Mouse (Mus musculus): ENCODE data around the gene Mdm2.

DNA sequence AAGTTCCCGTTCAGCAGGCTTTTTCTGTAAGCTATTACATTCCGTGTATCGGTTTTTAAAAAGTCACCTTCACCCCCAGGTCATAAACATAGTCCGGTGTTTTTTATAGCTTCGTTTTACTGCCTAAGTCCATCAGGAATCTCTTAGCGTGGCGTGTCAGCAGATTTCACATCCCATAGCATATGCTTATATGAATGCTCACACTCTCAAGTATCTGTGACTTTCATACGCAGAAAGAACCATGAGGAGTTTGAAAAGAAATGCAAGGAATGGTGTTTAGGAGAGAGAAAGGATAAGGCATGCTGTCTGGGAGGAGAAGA lies 66.2 kb downstream of the Mdm2 start:
- TF ChIP-seq CTCF (IDR thresholded peaks at IDR 0.05; ENCODE audit: extremely low read depth, insufficient read depth, low read length) = no peak
- no peak for TF ChIP-seq POLR2A (IDR thresholded peaks at IDR 0.05; ENCODE audit: extremely low read depth, insufficient read depth, low read length)
